Mouse (Mus musculus) brain, embryonic 14.5 days (tissue): ENCODE data around the gene Fancc.

ENCODE experiments used
- CTCF ChIP-seq: fragments of 200-500 bp; IDR thresholded peaks from 2 replicates; pipeline ENCODE4 v1.5.1; 2012; ENCODE audit warnings: inconsistent platforms, mild to moderate bottlenecking, moderate library complexity, borderline replicate concordance; ENCODE audit not compliant: insufficient read depth, insufficient read length; ENCODE audit errors: extremely low read depth
- POLR2A ChIP-seq: fragments of 200-500 bp; IDR thresholded peaks from 2 replicates; pipeline ENCODE4 v1.6.1; 2012; ENCODE audit warnings: mild to moderate bottlenecking, inconsistent platforms, borderline replicate concordance; ENCODE audit not compliant: poor library complexity, insufficient read depth, insufficient read length, severe bottlenecking; ENCODE audit errors: extremely low read depth

DNA sequence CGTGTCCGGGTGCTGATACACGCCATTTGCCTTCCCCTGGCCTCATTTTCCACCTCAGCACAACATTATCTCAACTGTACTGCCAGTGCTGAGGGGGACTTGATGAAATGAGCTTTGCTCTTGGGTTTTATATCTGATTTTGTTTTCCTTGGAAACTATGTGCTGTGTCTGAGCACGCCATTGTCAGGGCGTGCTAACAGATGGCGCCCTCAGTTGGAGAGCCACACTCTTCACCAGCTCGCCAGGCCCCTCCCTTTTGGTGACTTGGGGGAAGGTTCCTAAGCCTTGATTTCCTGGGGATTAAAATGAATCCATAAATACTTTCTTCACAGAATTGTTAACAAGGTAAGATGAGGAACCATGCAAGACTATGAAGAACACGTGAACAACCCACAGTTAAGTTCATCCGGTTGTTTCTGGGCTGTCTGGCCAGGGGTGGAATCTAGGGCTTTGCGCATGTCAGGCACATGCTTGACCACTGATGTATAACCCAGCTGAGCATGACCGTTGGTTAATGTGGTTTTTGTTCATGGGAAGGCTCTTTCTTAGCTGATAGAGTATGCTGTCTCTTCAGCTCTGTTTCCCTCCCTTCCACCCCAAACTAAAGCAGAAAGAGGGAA lies 210.5 kb downstream of the Fancc start:
- TF ChIP-seq POLR2A: no peak
- no peak for TF ChIP-seq CTCF
